Mouse (Mus musculus) stomach, postnatal 0 days (tissue): Measurements from ENCODE around the gene Samd10. TPM values are rescaled to one million over a fixed set of nuclear protein-coding genes. Genes with fewer than 3 reads are reported as not detected.

Experiments
- ATAC-seq: fragments of 200-750 bp; cut with Nextera tagmentation; 2 replicates; pipeline ENCODE4 v1.8.0; 2017; ENCODE audit not compliant: low FRiP score, low TSS enrichment
- DNase-seq: peaks from one replicate; pipeline ENCODE4 v3.0.0-alpha.2; 2016; ENCODE audit warnings: low spot score
- H3K27ac ChIP-seq: fragments of 300-500 bp; sonication (generic); replicated peaks from 2 replicates; pipeline ENCODE4 v1.5.1; 2014; ENCODE audit warnings: mild to moderate bottlenecking, control low read depth
- H3K27me3 ChIP-seq: fragments of 300-500 bp; sonication (generic); 2 replicates; pipeline ENCODE4 v1.6.1; 2014; ENCODE audit warnings: low read length; ENCODE audit not compliant: control insufficient read depth, insufficient read depth
- H3K36me3 ChIP-seq: fragments of 300-500 bp; sonication (generic); 2 replicates; pipeline ENCODE4 v1.6.1; 2014; ENCODE audit warnings: low read length, mixed read lengths; ENCODE audit not compliant: control insufficient read depth, insufficient read depth
- H3K4me1 ChIP-seq: fragments of 300-500 bp; sonication (generic); replicated peaks from 2 replicates; pipeline ENCODE4 v1.6.1; 2014; ENCODE audit warnings: antibody characterized with exemption; ENCODE audit not compliant: control insufficient read depth, insufficient read depth
- H3K4me2 ChIP-seq: fragments of 300-500 bp; sonication (generic); replicated peaks from 2 replicates; pipeline ENCODE4 v1.6.1; 2014; ENCODE audit warnings: low read depth, mild to moderate bottlenecking, control low read depth, moderate library complexity
- H3K4me3 ChIP-seq: fragments of 300-500 bp; sonication (generic); 2 replicates; pipeline ENCODE4 v1.5.1; 2014; ENCODE audit warnings: low read depth, low read length, control low read depth
- H3K9ac ChIP-seq: fragments of 300-500 bp; sonication (generic); 2 replicates; pipeline ENCODE4 v1.6.1; 2014; ENCODE audit warnings: mild to moderate bottlenecking, low read length, control low read depth, mixed read lengths
- H3K9me3 ChIP-seq: fragments of 300-500 bp; sonication (generic); 2 replicates; pipeline ENCODE4 v1.6.1; 2016; ENCODE audit warnings: low read length; ENCODE audit not compliant: control insufficient read depth
- CTCF ChIP-seq: IDR thresholded peaks from 2 replicates; pipeline ENCODE4 v1.5.1; 2016; ENCODE audit warnings: antibody characterized with exemption, low read depth, mild to moderate bottlenecking, moderate library complexity
- EP300 ChIP-seq: optimal IDR thresholded peaks from 2 replicates; pipeline ENCODE3; 2016; ENCODE audit warnings: antibody characterized with exemption
- WGBS: fragments of 180-500 bp; shearing (Covaris S2); extraction: QIAGEN DNeasy Blood & Tissue Kit; methylation state at CpG from one replicate; pipeline ENCODE4 v1.1.7; 2014; 5-methylcytosine and 5-hydroxymethylcytosine counted together
- polyA plus RNA-seq: library from polyadenylated mRNA; unstranded; fragments of >200 nt; fragmentation: Nextera tagmentation; extraction: Ambion mirVana; gene quantifications from 2 replicates; pipeline ENCODE4 v1.2.1, GENCODE M21; 2015

The Samd10 gene
- polyA plus RNA-seq, 1 experiment from 2014 or later, result 22.9 TPM

DNA sequence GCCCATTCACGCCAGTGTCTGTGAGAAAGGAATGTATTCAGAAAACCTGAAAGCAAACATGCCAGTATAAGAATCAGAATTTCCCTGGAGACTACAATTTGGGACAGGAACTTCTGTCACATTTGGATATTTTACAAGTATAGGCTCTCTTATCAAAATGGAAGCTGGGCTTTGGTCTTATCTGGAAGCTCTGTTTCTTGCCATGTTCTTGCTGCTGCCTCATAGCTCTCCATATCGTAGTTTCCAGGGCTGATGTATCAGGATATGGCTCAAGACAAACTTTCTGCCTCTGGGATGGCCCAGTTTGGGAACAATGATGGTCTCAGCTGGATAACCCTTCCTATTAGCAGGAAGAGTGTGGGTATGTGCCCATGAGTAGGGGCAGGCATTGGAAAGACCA, 22.4 kb downstream of the Samd10 start:
- H3K36me3 ChIP-seq, result peaks cover 13% of the 10 kb centered on the region; the same call in 1 of the 2 replicates
- H3K27me3 ChIP-seq, result no peaks in the 10 kb centered on the region
- DNase-seq (peak; percentile 4), ATAC-seq (no peak)
- no peak overlapping the region for H3K27ac ChIP-seq
- peaks cover 13% of the 10 kb centered on the region for H3K4me1 ChIP-seq
- H3K4me3 ChIP-seq, result no peak overlapping the region
- no peak overlapping the region for H3K9ac ChIP-seq
- WGBS, result 89% methylated on average over 2 of the region's 2 CpGs
- no peaks in the 10 kb centered on the region for H3K9me3 ChIP-seq
- no peak overlapping the region for H3K4me2 ChIP-seq
- TF ChIP-seq EP300 (no peak), CTCF (no peak)

GRCm38 (mm10) chr2:181574921-181575545, 24.0 kb downstream of the Samd10 start:
- Histone ChIP-seq H3K4me1 (peaks cover 7% of the 10 kb centered on the region), H3K36me3 (peaks cover 13% of the 10 kb centered on the region; the same call in 1 of the 2 replicates), H3K27ac (no peak overlapping the region), H3K9me3 (no peaks in the 10 kb centered on the region), H3K4me3 (no peak overlapping the region), H3K9ac (no peak overlapping the region), H3K4me2 (no peak overlapping the region), H3K27me3 (no peaks in the 10 kb centered on the region)
- ATAC-seq (no peak), DNase-seq (peak; percentile 11)
- 93% methylated on average over 7 of the region's 7 CpGs for WGBS
- no peak for TF ChIP-seq CTCF
- TF ChIP-seq EP300, result no peak

DNA sequence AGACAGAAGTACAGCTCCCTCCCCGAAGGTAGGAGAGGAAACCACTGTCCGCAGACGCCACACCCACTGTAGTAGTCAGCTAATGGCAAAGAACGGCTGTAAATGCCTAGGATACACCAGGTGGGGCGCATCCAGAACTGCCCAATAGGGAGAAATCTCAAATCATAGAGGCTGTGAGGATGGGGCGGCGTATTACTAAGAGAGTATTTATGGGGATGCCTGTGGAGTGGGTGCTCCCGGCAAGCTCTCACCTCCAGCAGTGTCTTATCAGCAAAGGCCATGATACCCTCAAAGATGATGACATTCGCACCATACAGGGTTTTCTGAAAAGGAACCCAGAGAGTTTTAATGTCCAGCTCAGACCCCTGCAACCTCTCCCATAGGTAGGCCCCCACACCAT, 25.1 kb downstream of the Samd10 start:
- Histone ChIP-seq H3K27me3 (no peaks in the 10 kb centered on the region), H3K9ac (no peak overlapping the region), H3K4me2 (no peak overlapping the region), H3K27ac (no peak overlapping the region), H3K4me3 (no peak overlapping the region), H3K9me3 (no peaks in the 10 kb centered on the region), H3K4me1 (peaks cover under 1% of the 10 kb centered on the region; the same call in 1 of the 2 replicates), H3K36me3 (peaks cover 15% of the 10 kb centered on the region; the same call in 1 of the 2 replicates)
- TF ChIP-seq CTCF, result no peak
- TF ChIP-seq EP300, result no peak
- ATAC-seq, result no peak
- peak; percentile 10 for DNase-seq
- WGBS, result 88% methylated on average over 9 of the region's 9 CpGs

DNA sequence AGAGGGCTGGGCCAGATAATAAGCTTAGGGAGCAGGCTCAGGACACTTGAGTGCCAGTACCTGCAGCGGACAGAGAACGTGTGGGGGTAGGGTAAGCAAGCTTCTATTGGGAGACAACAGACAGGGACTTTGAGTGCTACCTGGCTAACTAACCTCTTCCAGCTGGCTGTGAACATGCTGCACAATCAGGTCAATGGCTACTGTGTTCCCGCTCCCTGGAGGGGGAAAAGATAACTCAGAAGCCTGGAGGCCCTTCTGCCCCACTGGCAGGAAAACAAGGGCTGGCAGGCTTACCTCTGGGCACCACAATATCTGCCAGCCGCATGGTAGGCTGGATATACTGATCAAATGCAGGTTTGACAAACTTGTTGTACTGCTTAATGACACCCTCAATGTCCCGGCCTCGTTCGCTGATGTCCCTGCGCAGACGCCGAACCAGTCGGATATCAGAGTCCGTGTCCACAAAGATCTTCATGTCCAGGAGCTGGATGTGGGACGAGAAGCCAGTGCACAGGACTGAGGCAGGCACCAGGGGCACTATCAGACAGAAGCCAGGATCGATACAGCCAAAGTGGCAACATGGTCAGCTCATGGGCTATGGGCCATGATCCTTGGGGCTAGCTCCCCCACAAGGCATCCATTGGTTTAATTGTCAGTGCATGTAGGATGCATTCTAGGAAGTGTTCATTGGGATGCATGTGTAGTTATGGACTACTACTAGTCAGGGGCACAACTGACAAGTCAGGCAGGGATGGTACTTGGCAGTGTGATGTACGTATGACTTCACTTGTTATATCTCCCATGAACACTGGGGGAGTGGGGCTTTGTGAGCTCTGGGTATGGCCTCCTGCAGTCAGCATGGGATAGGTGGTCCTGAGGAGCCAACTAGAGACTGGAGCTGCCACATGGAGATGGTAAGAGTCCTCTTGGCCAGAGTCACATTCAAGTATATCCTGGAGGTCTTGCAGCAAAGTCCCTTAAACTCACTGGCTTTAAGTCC, 25.8 kb downstream of the Samd10 start:
- H3K9me3 ChIP-seq, result no peaks in the 10 kb centered on the region
- peaks cover 15% of the 10 kb centered on the region; the same call in 1 of the 2 replicates for H3K36me3 ChIP-seq
- ATAC-seq, result no peak
- no peak overlapping the region for H3K4me3 ChIP-seq
- no peaks in the 10 kb centered on the region for H3K4me1 ChIP-seq
- DNase-seq, result peak; percentile 11
- H3K27ac ChIP-seq, result no peak overlapping the region
- H3K4me2 ChIP-seq, result no peak overlapping the region
- no peak overlapping the region for H3K9ac ChIP-seq
- no peaks in the 10 kb centered on the region for H3K27me3 ChIP-seq
- 95% methylated on average over 15 of the region's 15 CpGs for WGBS
- TF ChIP-seq CTCF (no peak), EP300 (no peak)

- DNase-seq (peak; percentile 11), ATAC-seq (no peak)
- Histone ChIP-seq H3K9ac (no peak overlapping the region), H3K27me3 (no peaks in the 10 kb centered on the region), H3K4me3 (no peak overlapping the region), H3K4me1 (no peaks in the 10 kb centered on the region), H3K9me3 (no peaks in the 10 kb centered on the region), H3K36me3 (peaks cover 15% of the 10 kb centered on the region; the same call in 1 of the 2 replicates), H3K4me2 (no peak overlapping the region), H3K27ac (no peak overlapping the region)
- WGBS, result 95% methylated on average over 11 of the region's 11 CpGs
- TF ChIP-seq CTCF (no peak), EP300 (no peak)
Observed at GRCm38 (mm10) chr2:181571941-181572670, 26.9 kb downstream of the Samd10 start.
